Mouse (Mus musculus) erythroid progenitor cell, adult 5-6 weeks (primary cell): ENCODE data around the gene Cox7a2l. TPM values are rescaled to one million over a fixed set of nuclear protein-coding genes. Genes with fewer than 3 reads are reported as not detected.
A peak's percentile ranks its signal among the peaks of the same experiment; 100 is the strongest.

Experiments used
- ATAC-seq: replicated peaks from 2 replicates; pipeline ENCODE4 v1.8.0; 2016; ENCODE audit warnings: moderate number of reproducible peaks, mild to moderate bottlenecking, moderate TSS enrichment, inconsistent platforms; ENCODE audit not compliant: poor library complexity, low FRiP score, severe bottlenecking
- total RNA-seq, 2 experiments: library from RNA; stranded (forward) in 1 of 2; stranded (reverse) in 1 of 2; fragments of 150-400 nt in 1 of 2; fragments of 186-747, 209-891 nt in 1 of 2; gene quantifications; 2 replicates each; pipeline versions ENCODE4 v1.2.3 to v1.2.4; 2015 to 2017; ENCODE audit warnings: low replicate concordance in 2 of 2

Cox7a2l gene
- total RNA-seq, 2 experiments from 2014 or later, result 38.7 to 83.0 TPM

DNA sequence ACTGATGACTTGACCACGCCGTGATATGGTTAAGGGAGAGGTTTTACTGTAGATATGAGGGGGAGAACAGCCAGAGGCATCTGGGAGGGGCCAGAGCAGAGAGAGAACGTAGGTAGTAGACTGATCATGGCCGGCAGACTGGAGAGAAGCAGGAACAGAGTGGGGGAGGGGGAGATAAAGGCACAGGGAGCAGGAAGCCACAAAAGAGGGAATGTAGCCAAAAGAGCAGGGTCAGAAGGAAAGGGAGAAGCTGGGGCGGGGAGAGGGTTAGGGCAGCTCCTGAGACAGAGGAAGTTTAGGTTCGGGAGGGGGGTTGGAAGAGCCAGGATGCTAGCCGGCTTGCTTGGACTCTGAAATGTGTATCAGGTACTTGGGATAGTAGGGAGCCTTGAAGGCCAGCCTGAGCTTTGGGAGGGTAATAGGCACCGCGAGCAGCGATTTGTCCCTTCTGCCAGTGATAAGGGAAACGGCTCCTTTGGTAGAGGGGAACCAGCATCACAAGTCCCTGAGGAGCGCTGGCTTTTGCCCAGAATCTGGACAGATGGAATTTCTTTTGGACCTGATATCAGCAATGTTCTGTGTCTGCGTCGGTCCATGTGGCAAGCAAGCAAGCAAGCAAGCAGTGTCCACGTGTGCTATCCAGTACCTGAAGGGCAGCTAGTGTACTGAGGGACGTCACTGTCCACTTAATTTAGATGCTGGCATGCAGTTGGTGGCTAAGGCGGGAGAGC, 10.7 kb upstream of the Cox7a2l start:
- ATAC-seq, result 0 out of 2 replicates have a peak, but pooled peaks have one; percentile 23

DNA sequence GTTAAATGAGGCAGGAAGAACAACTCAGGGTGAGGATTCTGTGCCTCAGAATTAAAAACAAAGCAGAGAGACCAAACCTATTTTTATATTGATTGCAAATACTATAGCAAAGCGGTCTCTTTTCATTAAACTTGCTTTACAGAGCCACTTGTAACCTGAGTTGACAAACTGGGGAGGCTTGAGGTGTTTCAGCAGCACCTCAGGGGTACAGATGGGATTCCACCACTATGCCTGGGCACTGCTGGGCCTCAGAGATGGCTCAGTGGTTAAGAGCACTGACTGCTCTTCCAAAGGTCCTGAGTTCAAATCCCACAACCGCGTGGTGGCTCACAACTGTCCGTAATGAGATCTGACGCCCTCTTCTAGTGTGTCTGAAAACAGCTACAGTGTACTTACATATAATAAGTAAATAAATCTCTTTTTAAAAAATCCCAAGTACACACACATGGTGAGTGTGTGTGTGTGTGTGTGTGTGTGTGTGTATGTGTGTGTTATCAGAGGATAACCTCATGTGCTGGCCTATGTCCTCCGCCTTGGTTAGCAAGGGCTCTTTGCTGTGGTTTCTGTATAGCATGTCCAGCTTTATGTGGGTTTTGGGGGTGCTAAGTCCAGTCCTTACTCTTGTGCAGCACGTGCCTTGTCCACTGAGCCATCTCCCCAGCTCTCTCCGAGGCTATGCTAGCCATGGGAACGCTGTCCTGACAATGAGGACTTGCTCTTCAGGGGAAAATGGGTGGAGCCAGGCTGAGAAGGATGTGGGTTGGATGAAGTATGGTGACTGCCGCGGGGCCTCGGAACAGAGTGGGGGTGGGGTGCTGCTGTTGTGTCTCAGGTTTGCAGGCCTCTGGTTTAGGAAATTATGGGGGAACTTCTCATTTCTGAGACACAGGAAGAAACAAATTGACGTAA, 9.7 kb upstream of the Cox7a2l start:
- peak; percentile 54; the same call in 1 of the 2 replicates for ATAC-seq

GRCm38 (mm10) chr17:83526091-83526561, 9.0 kb upstream of the Cox7a2l start:
- ATAC-seq, result no peak

DNA sequence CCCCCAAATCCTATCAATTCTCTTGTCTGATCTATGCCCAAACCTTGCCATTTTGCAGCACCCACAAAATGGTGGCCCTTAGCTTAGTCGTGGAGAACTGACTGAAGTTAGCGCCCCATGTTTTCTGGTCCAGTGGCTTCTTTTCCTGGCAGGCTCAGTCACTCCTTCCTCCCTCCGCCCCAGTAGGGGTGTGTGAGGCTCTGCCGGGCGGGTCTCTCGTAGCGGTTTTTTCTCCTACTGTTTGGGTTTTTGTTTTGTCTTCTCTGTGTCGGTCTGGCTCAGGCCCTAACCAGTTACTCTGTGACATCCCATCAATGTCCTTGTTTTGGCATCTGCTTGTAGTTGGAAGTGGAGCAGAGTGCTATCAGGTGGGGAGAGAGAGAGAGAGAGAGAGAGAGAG, 8.5 kb upstream of the Cox7a2l start:
- ATAC-seq, result no peak

- no peak for ATAC-seq
These were observed 7.6 kb upstream of the Cox7a2l start for GRCm38 (mm10) chr17:83524753-83525152.

DNA sequence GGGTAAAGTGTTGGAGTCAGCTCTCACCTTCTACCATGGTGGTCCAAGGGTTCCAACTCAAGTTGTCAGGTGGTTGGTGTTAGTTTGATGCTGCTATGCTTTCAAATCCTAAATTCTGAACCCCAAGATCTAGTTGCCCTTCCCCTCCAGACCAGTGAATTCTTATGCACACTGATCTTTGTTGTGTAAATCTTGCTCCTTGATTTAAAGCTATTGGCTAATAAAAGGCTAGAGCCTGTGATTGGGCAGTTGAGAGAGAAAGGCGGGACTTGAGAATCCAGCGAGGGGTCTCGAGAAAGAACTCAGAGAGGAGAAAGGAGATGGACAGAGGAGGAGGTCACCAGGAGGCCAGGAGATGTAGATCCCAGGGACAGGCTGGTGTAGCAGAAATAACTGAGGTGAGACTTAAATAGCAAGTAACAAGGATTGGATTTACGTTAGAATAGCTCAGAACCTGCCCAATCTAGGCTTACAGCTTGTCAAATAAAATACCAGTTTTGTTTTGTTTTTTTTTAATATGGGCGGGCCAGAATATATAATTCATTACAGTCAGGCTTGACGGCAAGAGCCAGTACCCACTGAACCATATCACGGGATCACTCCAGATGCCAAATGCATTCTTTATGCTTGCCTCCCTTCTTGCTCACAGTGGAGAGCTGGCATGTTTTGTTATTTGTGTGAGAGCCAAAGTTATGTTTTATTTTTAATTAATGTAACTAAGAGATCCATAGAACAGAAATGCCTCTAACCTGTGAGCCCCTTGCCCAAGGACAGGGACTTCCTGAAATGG, 5.7 kb upstream of the Cox7a2l start:
- no peak for ATAC-seq

DNA sequence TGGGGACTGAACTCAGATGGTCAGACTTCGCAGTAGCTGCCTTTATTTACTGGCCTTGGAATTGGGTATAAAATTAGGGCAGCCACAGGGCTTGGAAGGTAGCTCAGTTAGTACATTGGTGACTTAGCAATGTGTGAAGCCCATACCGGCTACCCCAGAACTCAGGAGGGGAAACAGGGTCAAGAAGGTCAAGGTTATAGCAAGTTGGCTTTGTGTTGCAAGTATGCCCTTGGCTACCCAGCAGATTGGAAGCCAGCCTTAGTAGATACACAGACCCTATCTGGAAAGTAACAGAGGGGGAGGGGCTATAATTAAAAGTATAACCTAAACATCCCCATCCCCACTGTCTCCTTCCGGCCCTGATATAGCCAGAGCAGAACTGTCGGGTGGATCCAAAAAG, 4.8 kb upstream of the Cox7a2l start:
- ATAC-seq, result no peak

- ATAC-seq, result peak; percentile 97
These were observed 2.9 kb downstream of the Cox7a2l start for GRCm38 (mm10) chr17:83514213-83514701.

DNA sequence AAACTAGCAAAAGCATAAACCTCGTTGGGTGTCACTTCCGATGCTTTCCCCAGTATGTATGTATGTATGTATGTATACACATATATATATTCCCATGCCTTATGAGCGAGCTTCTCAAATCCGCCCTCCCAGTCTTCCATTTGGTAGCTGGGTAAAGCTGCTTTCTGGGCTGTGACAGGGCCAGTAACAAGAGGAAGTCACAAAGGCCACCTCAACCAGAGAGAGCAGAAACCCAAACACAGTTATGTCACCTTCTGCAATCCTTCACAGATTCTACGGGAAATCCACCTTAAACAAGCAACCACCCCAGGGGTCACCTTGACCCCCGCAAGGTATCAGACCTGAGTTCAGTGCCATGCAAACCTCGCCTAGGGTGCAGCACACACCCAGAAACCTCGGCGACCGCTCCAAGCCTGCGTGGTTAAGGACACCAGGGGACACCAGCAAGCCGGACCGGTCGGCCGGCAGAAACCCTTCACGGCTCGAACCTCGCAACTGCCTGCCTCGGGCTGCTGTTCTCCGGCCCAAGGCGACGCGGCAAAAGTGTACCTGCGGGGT, 3.4 kb downstream of the Cox7a2l start:
- peak; percentile 71 for ATAC-seq

DNA sequence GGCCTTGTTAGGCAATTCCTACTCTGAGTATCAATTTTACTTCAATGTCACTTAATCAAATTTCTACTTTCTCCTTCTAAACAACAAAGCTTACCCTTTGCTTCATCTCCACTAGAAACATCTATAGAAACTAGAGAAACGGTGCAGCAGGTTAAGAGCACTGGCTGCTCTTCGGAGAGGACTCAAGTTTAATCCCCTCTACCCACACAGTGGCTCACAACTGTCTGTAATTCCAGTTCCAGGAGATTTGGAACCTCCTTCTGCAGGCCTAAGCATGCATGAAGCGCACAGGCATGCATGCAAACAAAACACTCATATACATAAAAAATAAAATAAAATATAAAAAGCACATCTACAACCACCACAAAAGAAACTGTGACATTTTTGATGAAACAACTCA, 5.0 kb downstream of the Cox7a2l start:
- ATAC-seq, result no peak

DNA sequence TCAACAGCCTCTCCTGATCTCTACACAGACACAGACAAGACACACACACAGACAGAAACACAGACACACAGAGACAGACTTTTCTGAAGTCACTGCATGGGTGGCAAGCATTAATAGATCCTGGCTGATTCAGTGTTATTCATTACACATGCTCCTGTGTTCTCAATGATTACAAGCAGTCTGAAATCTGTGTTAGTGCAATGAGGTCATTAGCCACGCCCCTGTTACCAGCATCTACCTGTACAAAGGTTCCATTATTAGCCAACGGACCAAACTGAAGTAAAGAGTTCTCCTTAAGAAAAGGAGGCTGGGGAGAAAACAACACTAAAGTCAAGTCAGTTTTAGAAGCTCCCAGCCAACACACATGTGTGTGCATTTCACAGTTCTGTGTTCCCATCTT, 13.4 kb downstream of the Cox7a2l start:
- no peak for ATAC-seq

DNA sequence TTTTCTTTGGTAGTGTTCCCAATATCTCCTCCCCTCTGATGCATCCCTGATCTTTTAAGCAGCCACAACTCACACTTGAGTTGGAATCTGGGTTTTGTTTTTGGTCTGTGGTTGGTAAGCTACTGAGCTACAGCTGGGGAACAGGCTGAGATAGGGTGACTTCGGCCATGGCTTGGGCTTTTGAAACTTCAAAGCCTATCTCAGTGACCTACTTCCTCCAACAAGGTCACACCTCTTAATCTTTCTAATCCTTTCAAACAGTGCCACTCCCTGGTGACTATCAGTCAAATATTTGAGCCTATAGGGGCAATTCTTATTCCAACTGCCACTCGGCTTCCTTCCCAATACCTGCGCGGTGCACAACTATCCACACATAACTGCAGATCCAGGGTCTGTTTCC, 17.4 kb downstream of the Cox7a2l start:
- no peak for ATAC-seq

GRCm38 (mm10) chr17:83498889-83499288, 18.2 kb downstream of the Cox7a2l start:
- no peak for ATAC-seq

GRCm38 (mm10) chr17:83487762-83488161, 29.4 kb downstream of the Cox7a2l start:
- no peak for ATAC-seq

GRCm38 (mm10) chr17:83483784-83484183, 33.3 kb downstream of the Cox7a2l start:
- no peak for ATAC-seq

- no peak for ATAC-seq
These were observed 34.2 kb downstream of the Cox7a2l start for GRCm38 (mm10) chr17:83482817-83483536.

DNA sequence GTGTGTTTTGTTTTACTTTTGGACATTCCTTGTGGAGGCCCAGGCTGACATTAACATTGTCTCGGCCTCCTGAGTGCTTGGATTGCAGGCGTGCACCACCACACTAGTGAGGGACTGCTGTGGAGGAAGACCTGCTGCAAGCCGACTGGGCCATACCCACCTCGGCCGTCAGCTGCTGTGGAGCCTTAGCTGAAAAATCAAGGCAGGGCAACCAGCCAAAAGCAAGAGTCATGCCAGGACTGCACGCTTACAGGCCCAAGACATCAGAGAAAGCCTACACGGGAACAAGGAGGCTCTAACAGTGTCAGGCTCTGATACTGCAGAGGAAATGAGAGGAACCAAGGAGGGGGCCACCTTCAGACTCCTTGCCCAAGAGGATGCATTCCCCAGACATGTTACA, 35.6 kb downstream of the Cox7a2l start:
- ATAC-seq, result no peak

DNA sequence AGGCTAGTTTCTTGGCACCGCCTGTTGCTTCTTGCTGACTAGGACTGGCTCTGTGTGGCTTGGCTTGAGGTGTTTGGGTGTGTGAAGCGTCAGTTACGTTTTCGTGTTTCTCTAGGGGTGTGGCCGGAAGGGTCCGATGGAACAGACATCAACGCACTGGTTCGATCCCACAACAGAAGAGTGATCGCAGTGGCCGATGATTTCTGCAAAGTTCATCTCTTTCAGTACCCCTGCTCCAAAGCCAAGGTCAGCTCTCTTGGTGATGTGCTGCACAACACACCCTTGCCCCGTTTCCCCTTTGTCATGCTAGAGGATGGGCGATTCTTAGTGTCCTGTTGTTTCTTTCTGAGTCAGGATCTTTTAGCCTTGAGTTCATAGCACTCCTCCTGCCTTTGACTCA, 40.0 kb downstream of the Cox7a2l start:
- ATAC-seq, result no peak

GRCm38 (mm10) chr17:83469586-83469985, 47.5 kb downstream of the Cox7a2l start:
- no peak for ATAC-seq
